Mouse (Mus musculus) mature B cell (primary cell): Measurements from ENCODE around the gene Ythdf1.

Experiments used
- in situ Hi-C: fragments of 300-500 bp; cut with MboI; formaldehyde crosslinking; loops from 2 replicates; pipeline ENCODE4 v1.14.3; 2019

Gene Ythdf1

GRCm38 (mm10) chr2:180910928-180911327, 9.8 kb downstream of the Ythdf1 start:
- in situ Hi-C loops: no loop called here

GRCm38 (mm10) chr2:180905556-180906221, 15.1 kb downstream of the Ythdf1 start:
- in situ Hi-C loops: no loop called here

GRCm38 (mm10) chr2:180904435-180905208, 16.1 kb downstream of the Ythdf1 start:
- in situ Hi-C loops: no loop called here

- in situ Hi-C loops: no loop called here
Observed at GRCm38 (mm10) chr2:180902086-180902485, 18.7 kb downstream of the Ythdf1 start.

GRCm38 (mm10) chr2:180897857-180898256, 22.9 kb downstream of the Ythdf1 start:
- in situ Hi-C loops: no loop called here

GRCm38 (mm10) chr2:180896819-180897625, 23.7 kb downstream of the Ythdf1 start:
- in situ Hi-C loops: no loop called here

- in situ Hi-C loops: no loop called here
Observed at GRCm38 (mm10) chr2:180895837-180896525, 24.8 kb downstream of the Ythdf1 start.

GRCm38 (mm10) chr2:180895321-180895720, 25.4 kb downstream of the Ythdf1 start:
- in situ Hi-C loops: no loop called here

- in situ Hi-C loops: no loop called here
Observed at GRCm38 (mm10) chr2:180894734-180895133, 26.0 kb downstream of the Ythdf1 start.

- in situ Hi-C loops: no loop called here
Observed at GRCm38 (mm10) chr2:180894029-180894623, 26.6 kb downstream of the Ythdf1 start.

- in situ Hi-C loops: no loop called here
Observed at GRCm38 (mm10) chr2:180893537-180894028, 27.2 kb downstream of the Ythdf1 start.

- in situ Hi-C loops: no loop called here
Observed at GRCm38 (mm10) chr2:180892841-180893521, 27.8 kb downstream of the Ythdf1 start.

- in situ Hi-C loops: no loop called here
Observed at GRCm38 (mm10) chr2:180891835-180892323, 28.9 kb downstream of the Ythdf1 start.

GRCm38 (mm10) chr2:180891075-180891834, 29.5 kb downstream of the Ythdf1 start:
- in situ Hi-C loops: no loop called here

- in situ Hi-C loops: no loop called here
Observed at GRCm38 (mm10) chr2:180890422-180891074, 30.2 kb downstream of the Ythdf1 start.

- in situ Hi-C loops: no loop called here
Observed at GRCm38 (mm10) chr2:180889921-180890280, 30.8 kb downstream of the Ythdf1 start.

GRCm38 (mm10) chr2:180889271-180889920, 31.4 kb downstream of the Ythdf1 start:
- in situ Hi-C loops: no loop called here

GRCm38 (mm10) chr2:180885270-180885669, 35.5 kb downstream of the Ythdf1 start:
- in situ Hi-C loops: no loop called here

- in situ Hi-C loops: no loop called here
Observed at GRCm38 (mm10) chr2:180881281-180881680, 39.5 kb downstream of the Ythdf1 start.
